Mouse (Mus musculus) lung, postnatal 0 days (tissue): ENCODE measurements at regions not wholly inside any gene's neighbourhood (a gene's known extent, or its start where the extent isn't known, plus 50 kb on each side); places are given as distances from the start of the nearest gene placed in this dataset.

Experiments
- CTCF ChIP-seq: IDR thresholded peaks from 2 replicates; pipeline ENCODE4 v1.5.1; 2016; ENCODE audit warnings: antibody characterized with exemption, mild to moderate bottlenecking
- EP300 ChIP-seq: IDR thresholded peaks from 2 replicates; pipeline ENCODE4 v1.6.1; 2016; ENCODE audit warnings: antibody characterized with exemption, mild to moderate bottlenecking, control low read depth

GRCm38 (mm10) chr12:28939936-28940335 lies 188.3 kb downstream of the Eipr1 start:
- TF ChIP-seq CTCF: no peak
- no peak for TF ChIP-seq EP300
